Mouse (Mus musculus): Measurements from ENCODE around the gene Slc35d3.

Gene Slc35d3

DNA sequence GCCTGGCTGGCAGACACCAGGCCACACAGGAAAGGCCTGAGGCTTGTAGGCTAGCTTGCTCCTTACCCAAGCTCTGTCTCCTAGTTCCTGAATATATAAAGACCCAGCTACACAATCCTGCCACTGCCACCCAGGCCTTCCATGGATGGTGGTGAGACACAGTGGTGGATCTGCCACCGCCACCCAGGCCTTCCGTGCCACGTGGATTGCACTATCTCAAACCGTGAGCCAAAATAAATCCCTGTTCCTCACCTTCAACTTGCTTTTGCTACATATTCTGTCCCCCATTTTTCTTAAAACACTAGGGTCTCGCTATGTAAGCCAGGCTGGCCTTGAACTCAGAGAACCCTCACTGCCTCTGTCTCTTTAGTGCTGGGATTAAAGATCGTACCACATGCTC, 17.0 kb downstream of the Slc35d3 start:
- DNase-seq = no peak

- no peak for DNase-seq
These were observed 20.0 kb downstream of the Slc35d3 start for GRCm38 (mm10) chr10:19831072-19831849.

DNA sequence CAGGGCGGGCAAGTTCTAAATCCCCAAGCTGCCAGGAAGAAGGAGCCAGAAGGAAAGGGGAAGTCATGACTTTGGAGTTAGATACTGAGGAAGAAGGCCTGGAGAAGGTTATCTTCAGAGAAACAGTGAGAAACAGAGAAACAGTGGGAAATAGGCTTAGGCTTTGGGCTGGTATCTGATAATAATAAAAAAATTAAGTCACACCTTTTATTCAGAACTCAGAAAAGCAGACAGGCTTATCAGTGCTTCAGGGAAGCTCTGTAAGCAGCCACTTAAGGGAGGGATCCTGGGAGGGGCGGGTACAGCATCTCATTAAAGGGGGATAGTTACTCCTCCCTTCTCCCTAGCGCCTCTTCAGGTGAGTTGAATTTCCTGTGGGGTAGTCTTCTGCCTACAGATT, 30.3 kb downstream of the Slc35d3 start:
- no peak for DNase-seq

DNA sequence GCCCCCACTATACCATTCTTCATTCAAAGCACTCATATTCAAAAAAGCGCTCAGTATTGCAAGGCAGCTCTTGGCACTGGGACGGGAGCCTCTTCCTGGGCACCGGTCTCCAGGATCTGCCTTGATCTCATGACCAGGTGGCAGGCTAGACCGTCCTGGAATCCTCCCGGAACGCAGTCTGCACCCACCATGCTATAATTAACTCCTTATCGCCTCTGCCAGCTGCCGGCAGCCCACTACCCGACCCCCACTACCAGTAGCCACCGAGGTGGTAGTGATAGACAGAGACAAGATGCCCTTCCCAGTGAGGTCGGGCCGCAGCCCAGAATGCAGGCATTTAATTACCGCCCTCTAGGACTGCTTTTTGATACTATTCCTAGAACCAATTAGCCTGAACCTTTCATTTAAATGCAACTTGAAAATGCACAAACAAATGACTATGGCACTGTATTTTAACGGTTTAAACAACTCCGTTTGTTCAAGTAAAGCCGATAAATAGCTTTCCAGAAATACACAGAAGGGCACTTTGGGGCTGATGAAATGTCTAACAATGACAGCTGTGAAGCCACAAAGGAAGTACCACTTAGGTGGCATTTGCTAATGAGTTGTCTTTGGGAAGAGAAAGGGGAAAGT, 32.4 kb downstream of the Slc35d3 start:
- no peak for DNase-seq

DNA sequence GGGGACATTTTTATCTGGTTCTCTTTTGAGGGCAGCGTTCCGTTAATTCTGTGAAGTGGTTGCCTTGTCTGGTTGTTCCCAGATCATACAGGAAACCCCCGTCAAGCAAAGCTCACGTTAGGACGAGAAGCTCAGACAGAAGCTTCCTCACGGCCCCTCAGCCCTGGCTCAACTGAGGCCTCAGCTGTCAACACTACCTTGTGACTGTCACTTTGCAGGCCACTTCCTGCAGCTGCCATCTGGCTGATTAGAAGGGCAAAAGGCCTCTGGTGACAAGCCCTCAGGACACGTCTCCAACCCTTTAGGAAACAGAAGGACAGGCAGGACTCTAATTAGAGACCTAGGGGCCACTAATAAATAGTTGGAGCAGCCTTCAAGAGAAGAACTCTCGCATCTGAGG, 35.9 kb downstream of the Slc35d3 start:
- DNase-seq = peak; percentile 7

DNA sequence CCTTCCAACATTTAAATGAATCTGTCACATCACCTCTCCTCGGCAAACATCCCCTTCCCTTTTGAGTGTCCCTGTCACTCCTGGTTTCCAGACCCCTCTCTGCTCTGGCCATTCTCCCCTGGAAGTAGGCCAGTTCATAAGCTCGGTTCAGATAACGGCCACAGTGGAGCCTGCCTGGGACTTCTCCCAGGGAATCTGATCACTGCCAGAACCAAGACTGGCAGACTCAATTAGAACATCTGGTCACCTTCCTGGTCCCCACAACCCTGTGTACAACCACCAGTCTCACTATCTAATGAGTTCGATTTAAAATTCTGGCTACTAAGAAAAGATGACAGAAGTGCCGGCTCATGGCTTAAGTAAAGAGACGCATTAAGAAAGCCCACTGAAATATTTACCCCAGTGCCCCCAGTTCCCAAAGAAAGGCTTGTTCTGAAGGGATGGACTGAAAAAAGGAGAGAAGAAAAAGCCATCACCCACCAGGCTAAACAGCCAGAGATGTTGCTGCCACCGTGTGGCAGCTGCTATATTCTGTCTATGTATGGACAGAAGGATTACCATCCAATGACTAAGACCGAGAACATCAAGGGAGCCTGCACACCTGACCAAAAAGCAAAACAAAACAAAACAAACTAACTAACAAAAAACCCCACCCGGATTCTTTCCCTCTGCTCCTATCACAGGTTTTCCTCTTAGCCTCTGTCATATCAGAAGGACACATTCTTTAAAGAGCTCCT, 39.7 kb downstream of the Slc35d3 start:
- peak; percentile 47 for DNase-seq

DNA sequence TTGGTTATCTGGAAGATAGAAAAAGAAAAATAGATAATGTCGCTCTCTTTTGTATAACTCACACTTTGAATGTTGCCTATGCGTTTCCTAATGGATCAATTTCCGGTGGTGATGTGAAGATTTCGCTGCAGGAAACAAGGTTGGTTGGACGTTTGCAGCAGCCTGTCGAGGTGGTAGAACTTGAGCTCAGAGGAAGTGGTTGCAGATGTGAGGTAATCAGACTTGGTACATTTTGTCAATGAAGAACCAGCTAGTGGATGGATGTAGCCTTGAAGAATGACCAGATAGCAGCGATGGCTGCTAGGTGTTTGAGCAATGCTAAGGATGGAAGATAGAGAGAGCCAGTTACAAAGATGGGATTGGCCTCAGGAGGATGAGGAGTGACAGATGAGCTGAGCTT, 46.5 kb downstream of the Slc35d3 start:
- DNase-seq = no peak

DNA sequence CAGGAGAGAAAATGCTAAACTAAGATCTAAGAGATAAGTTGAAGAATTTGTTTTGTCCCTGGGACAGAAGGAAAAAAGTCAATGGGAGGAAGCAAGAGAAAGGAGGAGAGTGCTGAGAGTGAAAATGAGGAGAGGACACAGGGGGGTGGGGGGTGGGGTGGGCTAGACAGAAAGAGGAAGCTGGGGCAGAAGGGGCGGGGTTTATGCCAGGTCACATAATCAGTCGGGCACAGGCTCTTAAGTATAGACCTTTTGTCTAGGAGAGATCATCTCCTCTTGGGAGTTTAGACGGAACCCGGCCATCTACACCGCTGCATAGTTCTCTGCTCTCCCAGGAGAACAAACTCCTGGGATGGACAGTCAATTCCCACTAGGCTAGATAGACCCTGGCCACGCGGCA, 48.3 kb downstream of the Slc35d3 start:
- DNase-seq = no peak

All from thymus, postnatal 25 days (tissue).